Mouse (Mus musculus): ENCODE measurements around the gene Xpnpep2.

- TF ChIP-seq POLR2A (IDR thresholded peaks at IDR 0.05; ENCODE audit: insufficient read depth, low read depth, low read length) (no peak), CTCF (IDR thresholded peaks at IDR 0.05) (no peak)
Observed at GRCm38 (mm10) chrX:48082364-48082763, 26.2 kb upstream of the Xpnpep2 start.

Measured in heart, adult 2 months (tissue).